Mouse (Mus musculus) forebrain, embryonic 14.5 days (tissue): ENCODE measurements around the gene Nupl1. TPM values are rescaled to one million over a fixed set of nuclear protein-coding genes. Genes with fewer than 3 reads are reported as not detected.
A peak's percentile ranks its signal among the peaks of the same experiment; 100 is the strongest.

Source experiments
- ATAC-seq: fragments of 200-750 bp; cut with Nextera tagmentation; 2 replicates; pipeline ENCODE4 v1.8.0; 2017; ENCODE audit warnings: mild to moderate bottlenecking, moderate library complexity
- DNase-seq: peaks from one replicate; pipeline ENCODE4 v3.0.0-alpha.2; 2015; ENCODE audit warnings: low spot score
- H3K27ac ChIP-seq: fragments of 300-500 bp; sonication (generic); 2 replicates; pipeline ENCODE4 v1.5.1; 2014; ENCODE audit warnings: low read depth, mild to moderate bottlenecking, control low read depth, low read length, moderate library complexity
- H3K27me3 ChIP-seq: fragments of 300-500 bp; sonication (generic); replicated peaks from 2 replicates; pipeline ENCODE4 v1.6.1; 2014; ENCODE audit warnings: low read length, control low read depth, mixed read lengths; ENCODE audit not compliant: control insufficient read depth, insufficient read depth
- H3K36me3 ChIP-seq: fragments of 300-500 bp; sonication (generic); 2 replicates; pipeline ENCODE4 v1.6.1; 2014; ENCODE audit warnings: low read length, control low read depth; ENCODE audit not compliant: control insufficient read depth, insufficient read depth
- H3K4me1 ChIP-seq: fragments of 300-500 bp; sonication (generic); 2 replicates; pipeline ENCODE4 v1.6.1; 2014; ENCODE audit warnings: antibody characterized with exemption, low read length, control low read depth; ENCODE audit not compliant: control insufficient read depth, insufficient read depth
- H3K4me2 ChIP-seq: fragments of 300-500 bp; sonication (generic); 2 replicates; pipeline ENCODE4 v1.6.1; 2014; ENCODE audit warnings: mild to moderate bottlenecking, control low read depth, low read length
- H3K4me3 ChIP-seq: fragments of 300-500 bp; sonication (generic); 2 replicates; pipeline ENCODE4 v1.5.1; 2014; ENCODE audit warnings: low read depth, low read length, control low read depth
- H3K9ac ChIP-seq: fragments of 300-500 bp; sonication (generic); 2 replicates; pipeline ENCODE4 v1.6.1; 2014; ENCODE audit warnings: mild to moderate bottlenecking, low read length, control low read depth, moderate library complexity
- H3K9me3 ChIP-seq: fragments of 300-500 bp; sonication (generic); replicated peaks from 2 replicates; pipeline ENCODE4 v1.6.1; 2016; ENCODE audit warnings: low read length, control low read depth, mixed read lengths; ENCODE audit not compliant: control insufficient read depth
- WGBS: fragments of 180-500 bp; shearing (Covaris S2); extraction: QIAGEN DNeasy Blood & Tissue Kit; methylation state at CpG from one replicate; pipeline ENCODE4 v1.1.7; 2014; 5-methylcytosine and 5-hydroxymethylcytosine counted together
- polyA plus RNA-seq: library from polyadenylated mRNA; unstranded; fragments of >200 nt; fragmentation: Nextera tagmentation; extraction: Ambion mirVana; gene quantifications from 2 replicates; pipeline ENCODE4 v1.2.1, GENCODE M21; 2014

Nupl1 gene
- polyA plus RNA-seq, 1 experiment from 2014 or later = not detected

- Histone ChIP-seq H3K4me1 (peaks cover 11% of the 10 kb centered on the region; the same call in 1 of the 2 replicates), H3K4me3 (peak overlapping the region; percentile 90), H3K27me3 (no peaks in the 10 kb centered on the region), H3K9me3 (no peaks in the 10 kb centered on the region), H3K36me3 (no peaks in the 10 kb centered on the region), H3K9ac (peak overlapping the region; percentile 96), H3K27ac (peak overlapping the region; percentile 80), H3K4me2 (peak overlapping the region; percentile 92)
- DNase-seq = peak; percentile 28
- 18% methylated on average over 15 of the region's 15 CpGs for WGBS
- no peak for ATAC-seq
Observed at GRCm38 (mm10) chr14:60252004-60253000, 1.1 kb upstream of the Nupl1 start.

GRCm38 (mm10) chr14:60250879-60251278 lies 352 bp downstream of the Nupl1 start:
- peak; percentile 69; the same call in 1 of the 2 replicates for ATAC-seq
- Histone ChIP-seq H3K9me3 (no peaks in the 10 kb centered on the region), H3K36me3 (no peaks in the 10 kb centered on the region), H3K4me2 (peak overlapping the region; percentile 69), H3K27me3 (no peaks in the 10 kb centered on the region), H3K4me1 (peaks cover 11% of the 10 kb centered on the region; the same call in 1 of the 2 replicates), H3K4me3 (peak overlapping the region; percentile 90), H3K9ac (peak overlapping the region; percentile 96), H3K27ac (peak overlapping the region; percentile 92)
- DNase-seq = peak; percentile 63
- WGBS = under 1% methylated on average over 39 of the region's 39 CpGs

- Histone ChIP-seq H3K36me3 (peaks cover 3% of the 10 kb centered on the region), H3K9me3 (no peaks in the 10 kb centered on the region), H3K9ac (peak overlapping the region; percentile 96), H3K4me1 (peaks cover 11% of the 10 kb centered on the region; the same call in 1 of the 2 replicates), H3K4me3 (peak overlapping the region; percentile 90), H3K27me3 (no peaks in the 10 kb centered on the region), H3K4me2 (peak overlapping the region; percentile 69), H3K27ac (no peak overlapping the region)
- WGBS = 20% methylated on average over 8 of the region's 8 CpGs
- ATAC-seq (no peak), DNase-seq (no peak)
Observed at GRCm38 (mm10) chr14:60250366-60250765, 865 bp downstream of the Nupl1 start.

- no peak overlapping the region for H3K27ac ChIP-seq
- WGBS = 87% methylated on average over 3 of the region's 3 CpGs
- H3K36me3 ChIP-seq = peaks cover 49% of the 10 kb centered on the region
- H3K4me3 ChIP-seq = no peak overlapping the region
- H3K9me3 ChIP-seq = no peaks in the 10 kb centered on the region
- DNase-seq (no peak), ATAC-seq (no peak)
- no peaks in the 10 kb centered on the region for H3K4me1 ChIP-seq
- no peaks in the 10 kb centered on the region for H3K27me3 ChIP-seq
- H3K9ac ChIP-seq = no peak overlapping the region
- no peak overlapping the region for H3K4me2 ChIP-seq
Observed at GRCm38 (mm10) chr14:60238551-60238950, 12.7 kb downstream of the Nupl1 start.

- Histone ChIP-seq H3K27ac (no peak overlapping the region), H3K27me3 (no peaks in the 10 kb centered on the region), H3K4me3 (no peak overlapping the region), H3K36me3 (peaks cover 39% of the 10 kb centered on the region), H3K9ac (no peak overlapping the region), H3K4me1 (no peaks in the 10 kb centered on the region), H3K4me2 (no peak overlapping the region), H3K9me3 (no peaks in the 10 kb centered on the region)
- DNase-seq = peak; percentile 60
- WGBS = 79% methylated on average over 10 of the region's 10 CpGs
- peak; percentile 52; the same call in 1 of the 2 replicates for ATAC-seq
Observed at GRCm38 (mm10) chr14:60219886-60220285, 31.3 kb downstream of the Nupl1 start.

GRCm38 (mm10) chr14:60217616-60218015 lies 33.6 kb downstream of the Nupl1 start:
- DNase-seq (no peak), ATAC-seq (no peak)
- H3K36me3 ChIP-seq = peaks cover 34% of the 10 kb centered on the region
- H3K9me3 ChIP-seq = no peaks in the 10 kb centered on the region
- no peak overlapping the region for H3K9ac ChIP-seq
- H3K4me2 ChIP-seq = no peak overlapping the region
- H3K27me3 ChIP-seq = no peaks in the 10 kb centered on the region
- H3K4me3 ChIP-seq = no peak overlapping the region
- no peaks in the 10 kb centered on the region for H3K4me1 ChIP-seq
- no peak overlapping the region for H3K27ac ChIP-seq
- 95% methylated on average over 4 of the region's 4 CpGs for WGBS

GRCm38 (mm10) chr14:60216125-60216524 lies 35.1 kb downstream of the Nupl1 start:
- ATAC-seq (no peak), DNase-seq (no peak)
- Histone ChIP-seq H3K27me3 (no peaks in the 10 kb centered on the region), H3K4me1 (no peaks in the 10 kb centered on the region), H3K27ac (no peak overlapping the region), H3K4me3 (no peak overlapping the region), H3K4me2 (no peak overlapping the region), H3K9ac (no peak overlapping the region), H3K9me3 (no peaks in the 10 kb centered on the region), H3K36me3 (peaks cover 27% of the 10 kb centered on the region; the same call in 1 of the 2 replicates)
- 92% methylated on average over 1 of the region's 1 CpGs for WGBS

GRCm38 (mm10) chr14:60215000-60215399 lies 36.2 kb downstream of the Nupl1 start:
- 96% methylated on average over 3 of the region's 3 CpGs for WGBS
- H3K4me2 ChIP-seq = no peak overlapping the region

GRCm38 (mm10) chr14:60214040-60214439 lies 37.2 kb downstream of the Nupl1 start:
- H3K9ac ChIP-seq = no peak overlapping the region
- H3K9me3 ChIP-seq = no peaks in the 10 kb centered on the region
- no peak for ATAC-seq
- no peak overlapping the region for H3K4me3 ChIP-seq
- H3K36me3 ChIP-seq = peaks cover 15% of the 10 kb centered on the region; the same call in 1 of the 2 replicates
- no peak overlapping the region for H3K4me2 ChIP-seq
- DNase-seq = no peak
- WGBS = 88% methylated on average over 1 of the region's 1 CpGs
- no peaks in the 10 kb centered on the region for H3K27me3 ChIP-seq
- H3K27ac ChIP-seq = no peak overlapping the region
- H3K4me1 ChIP-seq = no peaks in the 10 kb centered on the region

More at GRCm38 (mm10) chr14:60215000-60215399, 36.2 kb downstream of the Nupl1 start:
- Histone ChIP-seq H3K36me3 (peaks cover 23% of the 10 kb centered on the region; the same call in 1 of the 2 replicates), H3K27ac (no peak overlapping the region), H3K9me3 (no peaks in the 10 kb centered on the region), H3K27me3 (no peaks in the 10 kb centered on the region), H3K4me1 (no peaks in the 10 kb centered on the region), H3K9ac (no peak overlapping the region), H3K4me3 (no peak overlapping the region)
- no peak for ATAC-seq
- no peak for DNase-seq
